Comparison of ENCODE assay signal across 28 mouse cellular contexts in genomic region chr5:125277313-125277712, GRCm38 (mm10).
DNase-seq lines count a peak whose midpoint lies in the region; ATAC-seq lines count a peak whose summit lies in the region.
"Had no signal": no experiment of that assay in that cellular context is flagged by ENCODE, and none has a peak within 500 bp of the region (broad histone marks: within the 10 kb centered on the region; RNA-seq: fewer than 3 reads in every experiment).

No protein-coding gene starts in this region.

- no peak for ATAC-seq in megakaryocyte, adult 5-6 weeks (ENCODE audit: poor library complexity, severe bottlenecking)
- ATAC-seq in frontal cortex, adult (ENCODE audit: low TSS enrichment) = no peak
- ATAC-seq: forebrain, embryonic 14.5 days; forebrain, postnatal 0 days; hindbrain, postnatal 0 days; inflammation-experienced regulatory T-cells, adult 6 months; intestine, embryonic 16.5 days; Patski had no signal

- peaks cover 88% of the 10 kb centered on the region for H3K4me1 ChIP-seq in megakaryocyte, embryonic 14.5 days

- no peaks in the 10 kb centered on the region for H3K27me3 ChIP-seq in megakaryocyte, embryonic 14.5 days (replicated peaks)
- H3K27me3 ChIP-seq: CH12.LX; embryonic facial prominence, embryonic 12.5 days; embryonic facial prominence, embryonic 15.5 days; heart, embryonic 13.5 days; Patski had no signal

- DNase-seq in cerebellum, adult 11-12 months = peak; percentile 62
- no peak for DNase-seq in cerebellum, postnatal 4 days (ENCODE audit: low spot score in 2 of 2)
- DNase-seq in cerebellum, adult 9-11 months = peak; percentile 67
- DNase-seq in cerebellum, postnatal 36 days = peak; percentile 45 to 53
- DNase-seq in thymus, postnatal 10 days (ENCODE audit: low spot score in 2 of 2) = no peak
- DNase-seq: adrenal gland, postnatal 10 days; adrenal gland, postnatal 36 days; B cell, adult 2 months; forebrain, postnatal 0 days; heart, adult 18-20 months; heart, postnatal 14 days; heart, postnatal 4 days; kidney, adult 18-20 months; kidney, adult 9 months had no signal

- H3K9me3 ChIP-seq in megakaryocyte, embryonic 14.5 days = no peaks in the 10 kb centered on the region
- H3K9me3 ChIP-seq: embryonic facial prominence, embryonic 12.5 days; embryonic facial prominence, embryonic 15.5 days; G1E; heart, embryonic 10.5 days; heart, embryonic 13.5 days had no signal

- H3K4me3 ChIP-seq in megakaryocyte, embryonic 14.5 days (replicated peaks) = peak overlapping the region; percentile 56
- H3K4me3 ChIP-seq: embryonic facial prominence, embryonic 12.5 days; embryonic facial prominence, embryonic 15.5 days; heart, embryonic 10.5 days; heart, embryonic 13.5 days had no signal

- peaks cover 67% of the 10 kb centered on the region for H3K36me3 ChIP-seq in megakaryocyte, embryonic 14.5 days (replicated peaks; ENCODE audit: low read length)

Comparison
In these comparisons a context has a peak if more than half of its experiments do, and no peak if none do; other contexts are left out.
1. DNase-seq: peak in cerebellum, adult 11-12 months (single experiment), cerebellum, adult 9-11 months (single experiment) and cerebellum, postnatal 36 days (2 of 2); none in cerebellum, postnatal 4 days (0 of 2) and thymus, postnatal 10 days (0 of 2).